Mouse (Mus musculus): ENCODE measurements around the gene Olfr855. TPM values are rescaled to one million over a fixed set of nuclear protein-coding genes. Genes with fewer than 3 reads are reported as not detected.

Gene Olfr855
- not detected in 2 replicates for total RNA-seq (2014; fragmentation: Nextera tagmentation)
- total RNA-seq (2017): not detected in 2 replicates

DNA sequence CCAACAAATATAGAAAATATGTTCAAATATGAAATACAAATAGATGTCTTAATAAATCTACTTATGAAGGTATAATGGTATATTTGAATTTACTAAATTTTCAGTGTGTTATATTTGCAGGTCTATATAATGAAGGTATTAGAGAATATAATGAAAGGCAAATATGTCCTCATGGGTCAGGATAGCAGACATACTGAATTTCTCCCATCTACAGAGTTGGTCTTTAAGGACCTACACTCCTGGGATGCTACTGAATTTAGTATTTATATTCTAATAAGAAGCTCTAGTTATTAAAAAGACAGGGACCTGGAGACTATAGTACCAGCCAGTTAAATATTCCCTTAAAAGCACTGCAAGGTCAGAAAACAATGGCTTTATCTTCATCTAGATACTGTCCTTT is at the start of gene Olfr855:
Gene Olfr855, plus strand, starts transcription at position 301 of the 400 bp plus-strand sequence.
- ATAC-seq (replicated peaks; ENCODE audit: low FRiP score, low TSS enrichment, poor library complexity, severe bottlenecking): no peak

DNA sequence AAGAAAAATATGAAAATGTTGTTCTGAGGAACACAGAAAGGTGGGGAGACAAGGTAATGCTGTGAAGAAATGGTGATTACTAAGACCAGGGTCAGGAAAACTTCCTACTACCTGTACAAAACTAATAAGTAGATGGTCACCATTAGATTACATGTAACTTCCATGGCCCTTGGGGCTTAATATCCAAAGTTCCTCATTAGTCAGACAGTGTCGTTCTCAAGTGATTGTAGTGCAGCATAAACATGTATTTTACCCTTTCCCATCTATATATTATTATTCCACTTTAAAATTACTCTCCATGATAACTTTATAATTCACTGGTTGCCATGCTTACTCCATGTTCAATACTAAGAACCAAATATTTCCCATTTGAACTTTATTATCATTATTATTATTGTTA is 41.4 kb upstream of the Olfr855 start, which contains the start of gene Olfr853:
Gene Olfr853, minus strand, starts transcription at position 101 of the 400 bp plus-strand sequence.
- ATAC-seq (replicated peaks; ENCODE audit: low FRiP score, low TSS enrichment, poor library complexity, severe bottlenecking): no peak

DNA sequence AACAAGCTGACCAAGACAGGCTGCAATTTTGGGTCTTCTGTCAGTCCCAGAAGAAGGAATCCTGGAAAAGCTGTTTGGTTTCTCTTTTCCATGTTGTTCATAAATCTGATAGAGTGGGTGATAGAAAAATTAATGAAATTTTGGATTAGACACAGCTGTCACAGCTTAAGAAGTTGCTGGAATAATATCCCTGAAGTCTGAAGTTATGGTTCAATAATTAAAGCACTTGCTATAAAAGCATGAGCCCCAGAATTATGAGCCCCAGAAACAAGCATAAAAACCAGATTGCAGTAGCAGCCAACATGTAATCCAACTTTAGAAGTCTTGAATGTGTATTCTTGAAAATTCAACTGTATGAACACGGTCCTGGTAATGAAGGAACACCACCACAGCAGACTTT is 15.1 kb upstream of the Olfr855 start, which contains the start of gene Olfr854:
Gene Olfr854, minus strand, starts transcription at position 101 of the 400 bp plus-strand sequence.
- ATAC-seq (replicated peaks; ENCODE audit: low FRiP score, low TSS enrichment, poor library complexity, severe bottlenecking): no peak

DNA sequence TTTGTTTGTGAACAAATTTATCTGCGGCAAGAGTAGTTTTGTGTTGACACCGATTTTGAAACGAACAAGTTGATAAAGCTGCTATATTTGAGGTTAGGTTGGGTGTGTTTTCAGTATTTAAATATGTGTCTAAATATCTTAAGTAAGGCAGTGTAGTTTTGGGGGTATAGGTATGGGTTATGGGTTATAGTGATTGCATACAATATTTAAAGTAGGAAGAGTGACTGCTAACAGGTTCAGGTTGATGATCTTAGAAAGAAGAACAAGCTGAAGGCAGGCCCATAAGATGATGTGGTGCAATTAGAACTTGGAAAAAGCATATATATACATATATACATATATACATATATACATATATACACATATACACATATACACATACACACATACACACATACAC is 38.9 kb downstream of the Olfr855 start:
- no peak for ATAC-seq (replicated peaks; ENCODE audit: low FRiP score, low TSS enrichment, poor library complexity, severe bottlenecking)

DNA sequence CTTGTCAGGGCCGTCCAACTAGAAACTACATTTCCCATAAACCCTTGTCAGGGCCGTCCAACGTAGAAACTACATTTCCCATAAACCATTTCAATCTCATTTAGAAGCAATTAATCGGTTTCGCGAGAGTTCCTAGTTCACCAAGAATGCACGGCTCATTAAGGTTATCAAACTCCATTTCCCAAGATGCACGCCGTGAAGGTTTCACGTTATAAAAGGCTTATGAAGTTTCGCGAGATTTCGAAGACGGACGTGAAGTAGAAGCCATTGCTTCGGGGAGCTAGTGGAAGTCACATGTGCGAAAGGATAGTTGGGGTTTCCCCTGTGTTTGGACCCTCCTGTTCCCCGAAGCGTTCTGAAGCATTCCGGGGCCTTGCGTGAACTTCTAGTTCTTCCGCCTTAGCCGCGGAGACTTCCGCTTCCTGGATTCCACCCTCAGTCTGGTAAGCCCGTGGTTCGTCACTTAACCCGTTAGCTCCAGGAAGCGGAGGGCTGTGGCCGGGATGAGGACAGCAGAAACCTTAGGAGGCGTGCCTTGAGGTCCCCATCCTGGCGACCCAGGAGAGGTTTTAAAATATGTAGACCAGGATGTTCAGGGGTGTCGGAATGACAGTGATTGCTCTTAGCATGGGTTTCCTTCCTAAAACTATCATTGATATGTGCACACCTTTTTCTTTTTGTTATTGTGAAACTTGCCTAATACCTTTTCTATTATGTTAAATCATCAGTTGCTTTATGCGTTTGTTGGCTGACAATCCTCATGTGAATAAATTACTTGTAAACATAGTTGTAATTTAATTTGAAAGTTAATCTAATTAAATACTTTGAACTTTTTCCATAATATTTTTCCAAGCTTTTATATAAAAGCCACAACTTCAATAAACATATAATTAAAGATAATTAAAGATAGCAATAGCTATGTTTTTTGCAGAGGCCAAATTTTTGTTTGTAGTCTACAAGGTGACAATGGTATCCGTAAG is 39.7 kb downstream of the Olfr855 start, which contains the start of gene Zfp317:
Gene Zfp317, plus strand, starts transcription at position 260 of the 980 bp plus-strand sequence.
- peak; percentile 99 for ATAC-seq (replicated peaks; ENCODE audit: low FRiP score, low TSS enrichment, poor library complexity, severe bottlenecking)

DNA sequence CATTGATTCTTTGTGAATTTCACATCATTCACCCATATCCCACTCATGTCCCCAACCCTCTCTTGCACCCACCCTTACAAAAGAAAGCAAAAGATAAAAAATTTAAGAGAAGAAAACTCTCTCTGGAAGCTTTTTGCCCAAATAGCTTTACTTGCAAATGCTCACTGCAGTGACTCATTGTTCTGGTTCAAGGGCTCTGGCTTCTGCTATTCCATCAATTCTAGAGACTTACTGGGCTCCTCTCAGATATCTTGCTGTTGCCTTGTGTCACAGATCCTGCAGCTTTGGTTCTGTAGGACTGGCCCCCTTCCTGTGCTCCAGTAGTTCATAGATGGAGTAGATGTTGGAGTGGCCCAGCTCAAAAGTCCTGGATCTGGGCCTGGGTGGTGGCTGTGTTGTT is 47.2 kb downstream of the Olfr855 start:
- ATAC-seq (replicated peaks; ENCODE audit: low FRiP score, low TSS enrichment, poor library complexity, severe bottlenecking): no peak

Other genes with a start within 250 kb of the Olfr855 start
- not detected in 2 replicates for gene Olfr845, start 246.2 kb upstream of the Olfr855 start, total RNA-seq (2014; fragmentation: Nextera tagmentation)
- gene Olfr845, start 246.2 kb upstream of the Olfr855 start, total RNA-seq (2017): not detected in 2 replicates
- not detected in 2 replicates for gene Olfr846, start 218.6 kb upstream of the Olfr855 start, total RNA-seq (2014; fragmentation: Nextera tagmentation)
- gene Olfr846, start 218.6 kb upstream of the Olfr855 start, total RNA-seq (2017): not detected in 2 replicates
- not detected in 2 replicates for gene Olfr847, start 203.9 kb upstream of the Olfr855 start, total RNA-seq (2014; fragmentation: Nextera tagmentation)
- gene Olfr847, start 203.9 kb upstream of the Olfr855 start, total RNA-seq (2017): not detected in 2 replicates
- not detected in 2 replicates for gene Olfr849, start 142.4 kb upstream of the Olfr855 start, total RNA-seq (2014; fragmentation: Nextera tagmentation)
- not detected in 2 replicates for gene Olfr849, start 142.4 kb upstream of the Olfr855 start, total RNA-seq (2017)
- gene Olfr850, start 104.4 kb upstream of the Olfr855 start, total RNA-seq (2014; fragmentation: Nextera tagmentation): not detected in 2 replicates
- gene Olfr850, start 104.4 kb upstream of the Olfr855 start, total RNA-seq (2017): not detected in 2 replicates
- gene Olfr851, start 89.3 kb upstream of the Olfr855 start, total RNA-seq (2014; fragmentation: Nextera tagmentation): not detected in 2 replicates
- gene Olfr851, start 89.3 kb upstream of the Olfr855 start, total RNA-seq (2017): not detected in 2 replicates
- not detected in 2 replicates for gene Olfr853, start 41.5 kb upstream of the Olfr855 start, total RNA-seq (2014; fragmentation: Nextera tagmentation)
- gene Olfr853, start 41.5 kb upstream of the Olfr855 start, total RNA-seq (2017): not detected in 2 replicates
- gene Olfr854, start 15.2 kb upstream of the Olfr855 start, total RNA-seq (2014; fragmentation: Nextera tagmentation): not detected in 2 replicates
- not detected in 2 replicates for gene Olfr854, start 15.2 kb upstream of the Olfr855 start, total RNA-seq (2017)
- gene Zfp317, start 39.5 kb downstream of the Olfr855 start, total RNA-seq (2014; fragmentation: Nextera tagmentation): 31.6 and 34.7 TPM in 2 replicates
- 25.7 and 34.5 TPM in 2 replicates for gene Zfp317, start 39.5 kb downstream of the Olfr855 start, total RNA-seq (2017)
- gene Olfr857, start 126.8 kb downstream of the Olfr855 start, total RNA-seq (2014; fragmentation: Nextera tagmentation): not detected in 2 replicates
- gene Olfr857, start 126.8 kb downstream of the Olfr855 start, total RNA-seq (2017): not detected in 2 replicates
- not detected in 2 replicates for gene Olfr58, start 197.7 kb downstream of the Olfr855 start, total RNA-seq (2014; fragmentation: Nextera tagmentation)
- gene Olfr58, start 197.7 kb downstream of the Olfr855 start, total RNA-seq (2017): not detected in 2 replicates
- gene Olfr859, start 222.3 kb downstream of the Olfr855 start, total RNA-seq (2014; fragmentation: Nextera tagmentation): not detected in 2 replicates
- not detected in 2 replicates for gene Olfr859, start 222.3 kb downstream of the Olfr855 start, total RNA-seq (2017)

Data from megakaryocyte-erythroid progenitor cell, adult 5-6 weeks (primary cell).